Mouse (Mus musculus) monocyte, adult 5-6 weeks (primary cell): ENCODE data around the gene Hist1h2bg. TPM values are rescaled to one million over a fixed set of nuclear protein-coding genes. Genes with fewer than 3 reads are reported as not detected.
"Not testable (repeated sequence)": the region's sequence is repeated elsewhere in the genome, so short reads cannot be mapped to it uniquely, and the experiment has no call there.

Experiments used
- ATAC-seq: fragments of 153-309, 156-312 bp; replicated peaks from 2 replicates; pipeline ENCODE4 v1.8.0; 2017; ENCODE audit warnings: mild to moderate bottlenecking; ENCODE audit not compliant: low TSS enrichment, insufficient number of reproducible peaks, severe bottlenecking, poor library complexity, low FRiP score
- total RNA-seq: library from RNA; stranded (forward); fragments of 200-1000, 200-491, 200-594 nt; gene quantifications from 3 replicates; pipeline ENCODE4 v1.2.3, GENCODE M21; 2017

The Hist1h2bg gene
- total RNA-seq, 1 experiment from 2014 or later: 86.4 TPM

DNA sequence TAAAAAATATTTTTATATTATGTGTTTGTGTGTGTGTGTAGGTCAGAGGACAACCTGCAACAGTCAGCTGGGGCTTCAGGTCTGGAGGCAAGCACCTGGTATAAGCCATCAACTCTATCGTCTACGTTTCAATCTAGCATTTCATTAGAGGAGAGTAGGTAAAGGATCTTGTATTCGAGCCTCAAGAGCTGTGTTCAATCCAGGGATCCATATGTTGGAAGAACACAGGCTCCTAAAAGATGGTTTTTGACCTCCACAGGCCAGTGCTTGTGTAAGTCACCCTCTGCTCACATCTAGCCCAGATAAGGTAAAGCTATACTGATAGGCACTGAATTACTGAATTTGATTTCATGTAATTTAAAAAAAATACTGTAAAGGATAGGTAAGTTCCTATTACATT is 14.3 kb upstream of the Hist1h2bg start:
- ATAC-seq: no peak

DNA sequence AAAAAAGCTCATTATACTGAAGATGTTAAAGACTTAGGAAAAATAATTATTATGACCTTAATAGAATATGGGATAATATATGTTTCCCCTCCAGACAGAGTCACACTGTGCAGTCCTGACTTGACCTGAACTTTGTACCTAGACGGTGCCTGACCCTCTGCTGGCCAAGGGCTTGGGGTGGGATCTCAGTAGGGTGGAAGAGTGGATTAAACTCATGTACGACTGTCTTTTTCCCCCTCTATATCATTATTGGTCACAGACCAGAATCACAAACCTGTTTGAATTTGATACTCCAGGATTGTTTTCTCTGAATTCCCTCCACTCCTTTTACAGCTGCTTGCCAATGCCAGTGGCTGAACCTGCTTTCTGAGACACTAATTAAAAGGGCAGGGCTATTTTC is 10.5 kb upstream of the Hist1h2bg start:
- ATAC-seq: not testable (repeated sequence)

DNA sequence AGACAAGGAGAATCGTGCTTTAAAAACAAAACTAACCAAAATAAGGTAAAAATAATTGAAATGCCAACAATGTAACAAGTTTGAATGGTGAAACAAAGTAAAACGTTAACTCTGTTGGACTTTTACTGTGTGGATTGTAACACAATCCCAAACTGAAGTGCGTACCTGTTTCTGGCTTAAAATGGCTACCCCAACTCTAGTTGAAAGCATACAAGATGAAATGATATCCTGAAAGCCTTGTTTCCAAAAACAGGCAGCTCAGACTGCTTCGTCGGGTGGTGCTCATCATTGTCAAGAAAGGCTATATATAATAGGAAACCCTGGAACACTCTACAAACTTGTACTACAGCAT is 9.7 kb upstream of the Hist1h2bg start:
- ATAC-seq: not testable (repeated sequence)

DNA sequence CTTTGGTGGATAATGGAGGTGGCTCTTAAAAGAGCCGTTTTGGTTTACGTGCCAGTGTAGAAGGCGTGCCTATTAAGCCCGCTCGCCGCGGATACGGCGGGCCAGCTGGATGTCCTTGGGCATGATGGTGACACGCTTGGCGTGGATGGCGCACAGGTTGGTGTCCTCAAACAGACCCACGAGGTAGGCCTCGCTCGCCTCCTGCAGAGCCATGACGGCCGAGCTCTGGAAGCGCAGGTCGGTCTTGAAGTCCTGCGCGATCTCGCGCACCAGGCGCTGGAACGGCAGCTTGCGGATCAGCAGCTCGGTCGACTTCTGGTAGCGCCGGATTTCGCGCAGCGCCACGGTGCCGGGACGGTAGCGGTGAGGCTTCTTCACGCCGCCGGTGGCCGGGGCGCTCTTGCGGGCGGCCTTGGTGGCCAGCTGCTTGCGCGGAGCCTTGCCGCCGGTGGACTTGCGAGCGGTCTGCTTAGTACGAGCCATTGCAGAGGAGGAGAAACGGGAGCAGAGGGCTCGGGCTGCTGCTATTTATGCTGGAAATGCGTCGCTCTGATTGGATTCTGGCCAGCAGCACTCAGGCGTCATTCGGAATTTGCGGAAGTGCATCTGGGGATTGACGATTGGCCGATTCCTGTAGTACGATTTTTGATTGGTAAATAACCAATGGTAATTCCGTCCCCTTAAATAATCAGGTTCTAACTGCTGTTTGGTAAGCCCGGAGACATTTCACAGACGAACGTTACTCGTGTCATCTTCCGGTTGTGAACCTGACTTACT is 9.1 kb upstream of the Hist1h2bg start, which contains the start of gene Hist1h3e:
Gene Hist1h3e, minus strand, starts transcription at position 487 of the 777 bp plus-strand sequence.
- peak; percentile 98 for ATAC-seq

DNA sequence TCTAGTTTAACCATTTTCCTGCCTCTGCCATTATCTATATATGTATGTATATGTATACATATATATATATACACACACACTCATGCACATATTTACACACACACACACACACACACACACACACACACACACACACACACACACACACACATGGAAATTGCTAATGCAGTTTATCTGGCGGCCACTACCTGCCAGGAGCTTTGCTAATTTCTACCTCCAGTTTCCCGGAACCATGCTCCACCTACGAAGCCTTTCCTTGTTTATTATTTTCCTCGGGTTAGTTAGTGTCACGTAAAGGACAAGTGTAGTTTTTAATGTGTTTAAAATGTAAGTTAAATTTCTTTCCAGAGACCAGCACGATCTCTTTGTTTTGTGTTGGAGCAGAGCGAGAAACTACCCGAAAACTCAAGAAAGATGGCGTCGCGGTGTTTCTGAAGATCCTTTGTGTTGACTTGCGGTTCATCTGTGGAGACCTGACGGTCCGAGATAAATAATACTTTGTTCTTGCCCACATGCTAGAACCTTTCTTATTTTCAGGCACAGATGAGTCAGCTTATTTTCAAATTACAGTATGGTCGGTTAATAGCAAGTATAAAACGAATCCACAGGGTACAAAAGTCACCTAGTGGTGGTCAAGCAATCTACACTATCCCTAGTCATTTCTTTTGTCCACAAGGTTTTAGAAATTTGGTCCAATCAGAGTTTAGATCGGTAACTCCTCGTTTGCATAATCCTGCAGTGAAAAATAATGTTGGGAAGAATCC is 8.3 kb upstream of the Hist1h2bg start:
- peak; percentile 62 for ATAC-seq

DNA sequence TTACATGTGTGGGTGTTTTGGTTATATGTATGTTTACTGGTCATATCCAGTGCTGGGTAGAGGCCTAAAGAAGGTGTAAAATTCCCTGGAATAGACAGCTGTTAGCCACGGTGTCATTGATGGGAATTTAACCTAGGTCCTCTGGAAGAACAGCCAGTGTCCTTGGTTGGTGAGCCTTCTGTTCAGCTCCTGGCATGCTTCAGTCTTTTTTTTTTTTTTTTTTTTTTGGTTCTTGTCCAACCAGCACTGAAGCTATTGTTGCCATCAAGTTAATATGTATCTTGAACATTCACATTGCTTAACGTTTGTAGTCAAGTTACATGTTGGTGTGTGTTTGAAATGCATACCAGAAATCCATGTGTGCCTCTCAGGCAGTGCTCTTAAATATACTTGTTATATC is 6.7 kb upstream of the Hist1h2bg start:
- ATAC-seq: no peak

DNA sequence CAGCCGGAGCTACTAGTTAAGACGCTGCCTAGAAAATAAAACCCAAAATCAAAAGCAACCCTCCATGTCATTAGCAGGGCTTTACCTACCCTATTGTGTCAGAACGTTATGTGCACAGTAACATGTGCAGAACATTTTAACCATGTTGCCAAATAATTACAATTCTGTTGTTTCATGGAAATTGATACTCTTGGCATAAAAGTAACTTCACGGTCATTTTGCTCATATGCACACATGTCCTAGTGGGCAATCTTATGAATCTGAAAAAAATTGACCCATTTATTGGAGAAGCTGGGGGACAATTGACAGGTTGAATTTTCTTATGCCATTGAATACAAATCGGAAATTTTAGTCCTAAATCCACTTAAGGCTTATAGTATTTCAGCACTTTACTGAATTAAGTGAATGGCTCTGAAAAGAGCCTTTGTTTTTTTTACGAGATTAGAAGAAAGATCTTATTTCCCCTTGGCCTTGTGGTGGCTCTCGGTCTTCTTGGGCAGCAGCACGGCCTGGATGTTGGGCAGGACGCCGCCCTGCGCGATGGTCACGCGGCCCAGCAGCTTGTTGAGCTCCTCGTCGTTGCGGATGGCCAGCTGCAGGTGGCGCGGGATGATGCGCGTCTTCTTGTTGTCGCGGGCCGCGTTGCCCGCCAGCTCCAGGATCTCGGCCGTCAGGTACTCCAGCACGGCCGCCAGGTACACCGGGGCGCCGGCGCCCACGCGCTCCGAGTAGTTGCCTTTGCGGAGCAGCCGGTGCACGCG is 755 bp upstream of the Hist1h2bg start:
- ATAC-seq: not testable (repeated sequence)

DNA sequence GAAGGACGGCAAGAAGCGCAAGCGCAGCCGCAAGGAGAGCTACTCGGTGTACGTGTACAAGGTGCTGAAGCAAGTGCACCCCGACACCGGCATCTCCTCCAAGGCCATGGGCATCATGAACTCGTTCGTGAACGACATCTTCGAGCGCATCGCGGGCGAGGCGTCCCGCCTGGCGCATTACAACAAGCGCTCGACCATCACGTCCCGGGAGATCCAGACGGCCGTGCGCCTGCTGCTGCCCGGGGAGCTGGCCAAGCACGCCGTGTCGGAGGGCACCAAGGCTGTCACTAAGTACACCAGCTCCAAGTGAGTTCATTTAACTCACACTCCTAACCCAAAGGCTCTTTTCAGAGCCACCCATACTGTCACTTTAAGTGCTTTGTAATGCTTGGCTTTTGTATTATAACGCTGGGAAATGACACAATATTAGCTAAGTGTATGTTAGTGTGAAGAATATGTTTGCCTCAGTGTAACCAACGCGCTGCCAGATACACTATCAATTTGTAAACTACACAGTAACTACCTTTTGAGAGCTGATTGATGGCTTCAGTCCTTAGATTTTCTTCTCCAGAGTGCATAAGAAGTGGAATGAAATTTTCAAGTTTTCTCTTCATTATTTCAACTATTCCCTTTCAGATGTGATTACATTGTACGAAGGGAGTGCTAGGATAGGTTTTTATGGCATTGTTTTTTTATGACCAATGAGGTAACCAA is 465 bp downstream of the Hist1h2bg start:
- not testable (repeated sequence) for ATAC-seq

DNA sequence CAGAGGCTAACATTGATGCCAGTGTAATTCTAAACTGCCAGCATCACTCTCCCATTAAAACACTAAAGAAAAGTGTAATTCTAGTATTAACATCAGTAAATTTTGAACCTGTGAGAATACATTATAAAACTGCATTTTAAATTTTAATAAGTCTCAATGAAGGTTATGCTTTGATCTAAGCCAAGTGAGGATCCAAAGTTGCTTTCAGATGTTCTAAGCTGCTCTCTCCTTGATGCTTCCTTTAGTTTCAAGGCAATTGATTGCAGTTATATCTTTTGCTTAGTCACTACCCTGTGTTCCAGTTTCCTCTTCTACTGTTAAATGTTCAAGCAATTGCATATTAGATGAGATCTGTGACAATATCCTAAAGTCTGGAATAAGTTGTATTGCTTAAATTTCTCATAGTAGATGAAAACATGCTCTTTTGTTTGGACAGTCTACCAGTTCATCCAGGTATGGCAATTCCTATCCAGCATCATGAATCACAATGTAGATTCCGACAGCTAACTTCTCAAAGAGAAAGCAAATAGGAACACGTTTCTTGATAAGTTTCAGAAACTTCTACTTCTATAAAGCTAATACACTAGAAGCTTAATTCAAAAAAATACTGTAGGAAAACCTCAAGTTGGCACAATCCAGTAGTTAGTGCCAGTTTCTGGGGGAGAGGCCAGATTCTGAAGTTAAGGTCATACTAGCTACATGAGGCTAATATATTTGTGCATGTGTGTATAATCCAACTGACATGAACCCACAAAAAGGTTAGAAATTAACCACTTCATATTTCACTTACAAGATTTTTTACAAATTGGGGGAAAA is 1.2 kb downstream of the Hist1h2bg start:
- no peak for ATAC-seq

DNA sequence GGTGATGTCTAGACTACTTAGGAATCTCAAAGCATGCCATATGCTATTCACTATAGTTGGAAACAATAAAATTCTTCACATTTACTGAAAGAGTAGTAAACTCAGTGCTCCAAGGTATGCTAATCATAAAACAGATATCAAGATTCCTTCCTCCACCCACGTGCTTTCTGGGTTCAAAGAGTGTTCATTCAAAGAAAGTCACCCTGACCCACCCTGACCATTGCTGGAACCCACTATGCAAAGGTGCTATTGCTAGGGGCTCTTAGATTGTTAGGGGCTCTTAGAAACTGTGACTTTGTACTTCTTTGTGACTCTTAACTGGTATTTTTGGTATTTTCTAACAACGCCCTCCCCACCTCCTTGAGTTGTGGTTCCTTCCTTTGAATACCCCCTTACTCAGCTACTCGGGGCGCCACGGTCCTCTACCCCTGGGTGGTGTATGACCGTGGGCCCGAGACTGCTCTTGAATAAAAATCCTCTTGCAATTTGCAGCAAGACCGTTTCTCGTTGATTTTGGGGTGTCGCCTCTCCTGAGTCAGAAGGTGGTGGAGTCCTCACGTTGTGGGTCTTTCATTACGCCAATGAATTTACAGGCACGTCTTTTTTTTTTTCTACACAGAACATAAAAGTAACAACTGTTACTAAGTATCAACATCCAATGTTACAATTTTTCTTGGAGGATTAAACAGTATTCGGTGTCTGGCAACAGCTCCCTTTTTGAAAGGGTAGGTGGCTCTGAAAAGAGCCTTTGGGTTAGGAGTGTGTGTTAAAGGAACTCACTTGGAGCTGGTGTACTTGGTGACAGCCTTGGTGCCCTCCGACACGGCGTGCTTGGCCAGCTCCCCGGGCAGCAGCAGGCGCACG is 2.1 kb downstream of the Hist1h2bg start:
- not testable (repeated sequence) for ATAC-seq

DNA sequence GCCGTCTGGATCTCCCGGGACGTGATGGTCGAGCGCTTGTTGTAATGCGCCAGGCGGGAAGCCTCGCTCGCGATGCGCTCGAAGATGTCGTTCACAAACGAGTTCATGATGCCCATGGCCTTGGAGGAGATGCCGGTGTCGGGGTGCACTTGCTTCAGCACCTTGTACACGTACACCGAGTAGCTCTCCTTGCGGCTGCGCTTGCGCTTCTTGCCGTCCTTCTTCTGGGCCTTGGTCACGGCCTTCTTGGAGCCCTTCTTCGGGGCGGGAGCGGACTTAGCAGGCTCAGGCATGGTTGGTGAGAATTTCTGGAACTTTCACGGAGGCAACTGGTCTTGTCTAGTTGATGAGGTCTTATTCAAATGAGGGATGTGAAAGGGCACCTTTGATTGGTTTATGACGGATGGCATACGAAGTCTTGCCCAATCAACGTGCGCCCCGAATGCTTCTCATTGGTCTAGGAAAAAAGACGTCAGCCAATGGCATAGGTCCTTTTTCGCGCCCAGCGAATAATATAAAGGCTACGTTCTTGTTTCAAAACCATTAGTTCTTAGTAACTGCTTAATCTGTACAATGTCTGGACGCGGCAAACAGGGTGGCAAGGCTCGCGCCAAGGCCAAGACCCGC is 2.8 kb downstream of the Hist1h2bg start, which contains the start of the genes Hist1h2bf and Hist1h2ad:
Gene Hist1h2bf, minus strand, starts transcription at position 299 of the 627 bp plus-strand sequence.
Gene Hist1h2ad, plus strand, starts transcription at position 484 of the 627 bp plus-strand sequence.
- peak; percentile 91 for ATAC-seq

DNA sequence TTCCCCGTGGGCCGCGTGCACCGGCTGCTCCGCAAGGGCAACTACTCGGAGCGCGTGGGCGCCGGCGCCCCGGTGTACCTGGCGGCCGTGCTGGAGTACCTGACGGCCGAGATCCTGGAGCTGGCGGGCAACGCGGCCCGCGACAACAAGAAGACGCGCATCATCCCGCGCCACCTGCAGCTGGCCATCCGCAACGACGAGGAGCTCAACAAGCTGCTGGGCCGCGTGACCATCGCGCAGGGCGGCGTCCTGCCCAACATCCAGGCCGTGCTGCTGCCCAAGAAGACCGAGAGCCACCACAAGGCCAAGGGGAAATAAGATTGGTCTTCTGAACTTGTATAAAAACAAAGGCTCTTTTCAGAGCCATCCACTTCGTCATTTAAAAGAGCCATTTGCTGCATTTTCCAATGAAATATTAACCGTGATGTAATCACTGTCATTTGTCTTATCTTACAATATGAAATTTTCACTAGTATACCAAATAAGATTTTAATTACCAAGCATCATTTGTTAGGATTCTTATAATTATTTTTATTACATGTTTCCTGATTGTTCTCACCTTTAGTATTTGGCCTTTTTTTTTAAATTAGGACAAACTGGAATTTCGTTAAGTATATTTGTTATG is 3.5 kb downstream of the Hist1h2bg start:
- not testable (repeated sequence) for ATAC-seq

DNA sequence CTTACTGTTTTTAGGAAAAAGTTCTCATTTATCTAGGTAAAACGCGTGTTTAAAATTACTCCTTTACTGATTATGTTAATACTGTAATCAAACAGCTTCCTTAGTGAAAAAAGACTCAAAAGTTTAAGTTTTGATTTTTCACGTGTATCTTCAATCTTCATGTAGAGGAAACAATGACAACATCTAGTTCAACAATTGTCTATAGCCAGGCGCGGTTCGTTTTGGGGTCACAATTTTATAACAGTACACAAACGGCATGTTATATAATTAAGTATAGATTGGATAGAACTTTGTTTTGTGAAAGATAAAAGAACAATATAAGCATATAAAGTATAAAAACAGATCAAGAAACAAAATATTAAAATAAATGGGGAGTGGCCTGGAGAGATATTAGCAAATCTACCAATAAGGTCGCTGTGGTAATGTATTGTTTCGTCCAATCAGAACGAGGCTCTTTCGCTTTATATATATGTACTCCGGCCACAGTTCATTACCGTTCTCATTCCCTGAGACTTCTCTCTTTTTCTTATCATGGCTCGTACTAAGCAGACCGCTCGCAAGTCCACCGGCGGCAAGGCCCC is 4.2 kb downstream of the Hist1h2bg start, which contains the start of gene Hist1h3d:
Gene Hist1h3d, plus strand, starts transcription at position 493 of the 581 bp plus-strand sequence.
- peak; percentile 78 for ATAC-seq

DNA sequence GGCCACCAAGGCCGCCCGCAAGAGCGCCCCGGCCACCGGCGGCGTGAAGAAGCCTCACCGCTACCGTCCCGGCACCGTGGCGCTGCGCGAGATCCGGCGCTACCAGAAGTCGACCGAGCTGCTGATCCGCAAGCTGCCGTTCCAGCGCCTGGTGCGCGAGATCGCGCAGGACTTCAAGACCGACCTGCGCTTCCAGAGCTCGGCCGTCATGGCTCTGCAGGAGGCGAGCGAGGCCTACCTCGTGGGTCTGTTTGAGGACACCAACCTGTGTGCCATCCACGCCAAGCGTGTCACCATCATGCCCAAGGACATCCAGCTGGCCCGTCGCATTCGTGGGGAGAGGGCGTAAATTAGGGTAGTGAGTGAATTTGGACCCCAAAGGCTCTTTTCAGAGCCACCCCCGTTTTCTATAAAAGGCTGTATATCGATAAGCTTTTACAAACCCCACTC is 4.7 kb downstream of the Hist1h2bg start:
- not testable (repeated sequence) for ATAC-seq

DNA sequence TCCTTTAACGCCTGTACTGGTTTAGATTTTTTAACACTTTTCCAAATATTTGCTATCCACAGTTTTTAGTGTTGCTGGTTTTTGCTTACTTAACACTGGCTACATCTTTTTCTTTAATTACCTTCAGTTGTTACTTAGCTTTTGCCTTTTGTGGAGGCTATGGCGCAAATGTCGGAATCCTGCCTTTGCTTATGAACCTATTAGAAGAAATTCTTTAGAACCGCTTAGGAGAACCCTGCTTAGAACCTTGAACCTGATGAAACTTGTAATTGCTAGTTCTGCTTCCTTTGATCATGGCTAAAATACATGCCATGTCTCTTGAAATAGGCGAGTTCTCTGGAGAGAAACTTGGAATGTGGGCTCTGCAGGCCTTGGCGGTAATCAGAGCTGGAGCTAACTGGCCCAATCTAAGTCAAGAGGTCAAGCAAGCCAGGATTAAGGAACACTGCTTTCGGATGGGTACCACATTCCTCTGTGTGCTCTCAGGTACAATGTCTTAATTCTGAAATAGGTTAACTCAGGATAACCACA is 5.2 kb downstream of the Hist1h2bg start:
- no peak for ATAC-seq
